Mouse (Mus musculus): ENCODE measurements around the gene Sept9. TPM values are rescaled to one million over a fixed set of nuclear protein-coding genes. Genes with fewer than 3 reads are reported as not detected.

Gene Sept9
- polyA plus RNA-seq, 1 experiment, result 12.2 TPM

GRCm38 (mm10) chr11:117291271-117292059 is 92.0 kb downstream of the Sept9 start:
- Histone ChIP-seq H3K27me3 (ENCODE audit: control insufficient read depth, insufficient read depth, low read length) (no peaks in the 10 kb centered on the region), H3K4me1 (ENCODE audit: control insufficient read depth, insufficient read depth, low read length) (no peaks in the 10 kb centered on the region; the same call in 1 of the 2 replicates), H3K27ac (ENCODE audit: control insufficient read depth, insufficient read depth, low read depth, low read length) (no peak overlapping the region), H3K4me3 (ENCODE audit: control insufficient read depth, low read depth, low read length) (no peak overlapping the region), H3K36me3 (ENCODE audit: control insufficient read depth, insufficient read depth, low read length) (no peaks in the 10 kb centered on the region)
- TF ChIP-seq POLR2A (IDR thresholded peaks at IDR 0.05; ENCODE audit: control insufficient read depth, low read depth, low read length), result no peak
- TF ChIP-seq CTCF (IDR thresholded peaks at IDR 0.05; ENCODE audit: control insufficient read depth, insufficient read depth, insufficient replicate concordance, low read depth, low read length), result no peak

- Histone ChIP-seq H3K4me1 (ENCODE audit: control insufficient read depth, insufficient read depth, low read length) (no peaks in the 10 kb centered on the region), H3K27me3 (ENCODE audit: control insufficient read depth, insufficient read depth, low read length) (no peaks in the 10 kb centered on the region), H3K4me3 (ENCODE audit: control insufficient read depth, low read depth, low read length) (no peak overlapping the region), H3K36me3 (ENCODE audit: control insufficient read depth, insufficient read depth, low read length) (no peaks in the 10 kb centered on the region), H3K27ac (ENCODE audit: control insufficient read depth, insufficient read depth, low read depth, low read length) (no peak overlapping the region)
- TF ChIP-seq CTCF (IDR thresholded peaks at IDR 0.05; ENCODE audit: control insufficient read depth, insufficient read depth, insufficient replicate concordance, low read depth, low read length) (no peak), POLR2A (IDR thresholded peaks at IDR 0.05; ENCODE audit: control insufficient read depth, low read depth, low read length) (no peak)
Observed at GRCm38 (mm10) chr11:117292446-117292845, 93.0 kb downstream of the Sept9 start.

DNA sequence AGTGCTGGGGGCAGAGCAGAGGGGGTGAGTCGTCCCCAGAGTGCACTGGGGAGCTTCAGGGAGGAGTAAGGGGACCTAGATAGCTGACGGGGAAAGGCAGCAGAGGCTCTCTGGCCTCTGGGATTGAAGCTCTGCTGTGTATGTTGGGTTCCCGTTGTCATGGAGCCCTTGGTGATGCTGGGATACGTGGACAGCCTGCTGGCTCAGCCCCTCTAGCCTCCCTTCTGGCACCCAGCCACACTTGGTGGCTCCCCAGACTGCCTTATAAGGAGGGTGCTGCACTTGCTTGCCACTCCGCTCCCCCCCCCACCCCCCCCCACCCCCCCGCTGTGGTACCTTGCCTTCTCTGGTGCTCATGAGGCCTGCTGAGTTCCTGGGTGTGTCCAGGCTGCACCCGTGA is 95.8 kb downstream of the Sept9 start:
- no peak overlapping the region for H3K27ac ChIP-seq (ENCODE audit: control insufficient read depth, insufficient read depth, low read depth, low read length)
- no peaks in the 10 kb centered on the region for H3K27me3 ChIP-seq (ENCODE audit: control insufficient read depth, insufficient read depth, low read length)
- H3K36me3 ChIP-seq (ENCODE audit: control insufficient read depth, insufficient read depth, low read length), result no peaks in the 10 kb centered on the region
- no peak overlapping the region for H3K4me3 ChIP-seq (ENCODE audit: control insufficient read depth, low read depth, low read length)
- no peaks in the 10 kb centered on the region for H3K4me1 ChIP-seq (ENCODE audit: control insufficient read depth, insufficient read depth, low read length)
- TF ChIP-seq POLR2A (IDR thresholded peaks at IDR 0.05; ENCODE audit: control insufficient read depth, low read depth, low read length) (no peak), CTCF (IDR thresholded peaks at IDR 0.05; ENCODE audit: control insufficient read depth, insufficient read depth, insufficient replicate concordance, low read depth, low read length) (no peak)

DNA sequence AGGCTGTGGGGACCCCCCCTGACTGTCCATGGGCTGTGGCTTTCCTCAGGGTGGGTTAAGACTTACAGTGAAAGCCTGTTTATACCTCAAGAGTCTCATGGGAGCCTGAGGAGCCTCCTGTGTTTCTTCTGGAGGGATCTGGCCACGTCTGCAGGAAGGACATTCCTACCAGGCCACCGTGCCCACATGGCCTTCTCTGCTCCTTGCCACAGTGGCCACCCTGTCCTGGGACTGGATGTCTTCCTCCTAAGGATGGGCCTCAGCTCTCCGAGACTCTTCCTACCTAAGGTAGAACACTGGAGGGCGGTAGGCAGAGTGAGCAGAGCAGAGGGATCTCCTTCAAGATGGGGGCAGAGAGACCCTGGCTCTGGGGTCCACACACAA is 96.6 kb downstream of the Sept9 start:
- Histone ChIP-seq H3K27me3 (ENCODE audit: control insufficient read depth, insufficient read depth, low read length) (no peaks in the 10 kb centered on the region), H3K4me3 (ENCODE audit: control insufficient read depth, low read depth, low read length) (no peak overlapping the region), H3K36me3 (ENCODE audit: control insufficient read depth, insufficient read depth, low read length) (no peaks in the 10 kb centered on the region), H3K27ac (ENCODE audit: control insufficient read depth, insufficient read depth, low read depth, low read length) (no peak overlapping the region), H3K4me1 (ENCODE audit: control insufficient read depth, insufficient read depth, low read length) (no peaks in the 10 kb centered on the region)
- TF ChIP-seq CTCF (IDR thresholded peaks at IDR 0.05; ENCODE audit: control insufficient read depth, insufficient read depth, insufficient replicate concordance, low read depth, low read length) (no peak), POLR2A (IDR thresholded peaks at IDR 0.05; ENCODE audit: control insufficient read depth, low read depth, low read length) (no peak)

- H3K4me3 ChIP-seq (ENCODE audit: control insufficient read depth, low read depth, low read length), result no peak overlapping the region
- H3K27me3 ChIP-seq (ENCODE audit: control insufficient read depth, insufficient read depth, low read length), result no peaks in the 10 kb centered on the region
- H3K36me3 ChIP-seq (ENCODE audit: control insufficient read depth, insufficient read depth, low read length), result no peaks in the 10 kb centered on the region
- no peaks in the 10 kb centered on the region for H3K4me1 ChIP-seq (ENCODE audit: control insufficient read depth, insufficient read depth, low read length)
- TF ChIP-seq POLR2A (IDR thresholded peaks at IDR 0.05; ENCODE audit: control insufficient read depth, low read depth, low read length) (no peak), CTCF (IDR thresholded peaks at IDR 0.05; ENCODE audit: control insufficient read depth, insufficient read depth, insufficient replicate concordance, low read depth, low read length) (no peak)
- no peak overlapping the region for H3K27ac ChIP-seq (ENCODE audit: control insufficient read depth, insufficient read depth, low read depth, low read length)
Observed at GRCm38 (mm10) chr11:117296500-117297189, 97.2 kb downstream of the Sept9 start.

DNA sequence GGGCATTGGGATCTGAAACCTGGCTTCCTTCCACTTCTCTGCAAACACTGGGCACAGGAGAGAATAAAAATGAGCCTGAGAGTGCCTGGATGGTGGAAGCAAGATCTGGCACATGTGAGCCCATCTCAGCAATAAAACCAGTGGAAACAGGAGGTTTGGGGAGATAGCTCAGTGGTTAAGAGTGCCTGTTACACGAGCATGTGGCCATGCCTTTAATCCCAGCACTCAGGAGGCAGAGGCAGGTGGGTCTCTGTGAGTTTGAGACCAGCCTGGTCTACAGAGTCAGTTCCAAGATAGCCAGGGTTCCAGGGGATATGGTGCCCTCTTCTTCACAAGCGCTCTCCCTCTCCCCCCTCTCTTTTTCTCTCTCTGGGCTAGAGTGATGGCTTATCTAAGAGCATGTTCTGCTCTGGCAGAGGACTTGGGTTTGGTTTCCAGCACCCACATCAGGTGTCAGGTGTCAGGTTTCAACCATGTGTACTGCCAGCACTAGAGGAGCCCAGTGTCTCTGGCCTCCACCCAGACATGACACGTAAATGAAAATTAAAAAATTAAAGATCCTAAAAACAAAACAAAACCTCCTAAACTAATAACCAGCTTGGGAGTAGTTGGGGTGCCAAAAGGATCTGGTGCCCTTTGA is 97.8 kb downstream of the Sept9 start:
- no peak overlapping the region for H3K4me3 ChIP-seq (ENCODE audit: control insufficient read depth, low read depth, low read length)
- no peak overlapping the region for H3K27ac ChIP-seq (ENCODE audit: control insufficient read depth, insufficient read depth, low read depth, low read length)
- no peaks in the 10 kb centered on the region for H3K27me3 ChIP-seq (ENCODE audit: control insufficient read depth, insufficient read depth, low read length)
- no peaks in the 10 kb centered on the region for H3K36me3 ChIP-seq (ENCODE audit: control insufficient read depth, insufficient read depth, low read length)
- H3K4me1 ChIP-seq (ENCODE audit: control insufficient read depth, insufficient read depth, low read length), result peaks cover under 1% of the 10 kb centered on the region; the same call in 1 of the 2 replicates
- TF ChIP-seq CTCF (IDR thresholded peaks at IDR 0.05; ENCODE audit: control insufficient read depth, insufficient read depth, insufficient replicate concordance, low read depth, low read length), result no peak
- TF ChIP-seq POLR2A (IDR thresholded peaks at IDR 0.05; ENCODE audit: control insufficient read depth, low read depth, low read length), result no peak

- no peaks in the 10 kb centered on the region for H3K27me3 ChIP-seq (ENCODE audit: control insufficient read depth, insufficient read depth, low read length)
- no peak overlapping the region for H3K27ac ChIP-seq (ENCODE audit: control insufficient read depth, insufficient read depth, low read depth, low read length)
- no peak overlapping the region for H3K4me3 ChIP-seq (ENCODE audit: control insufficient read depth, low read depth, low read length)
- H3K4me1 ChIP-seq (ENCODE audit: control insufficient read depth, insufficient read depth, low read length), result peaks cover 2% of the 10 kb centered on the region; the same call in 1 of the 2 replicates
- TF ChIP-seq POLR2A (IDR thresholded peaks at IDR 0.05; ENCODE audit: control insufficient read depth, low read depth, low read length) (no peak), CTCF (IDR thresholded peaks at IDR 0.05; ENCODE audit: control insufficient read depth, insufficient read depth, insufficient replicate concordance, low read depth, low read length) (no peak)
- no peaks in the 10 kb centered on the region for H3K36me3 ChIP-seq (ENCODE audit: control insufficient read depth, insufficient read depth, low read length)
Observed at GRCm38 (mm10) chr11:117299741-117300140, 100.3 kb downstream of the Sept9 start.
